Mouse (Mus musculus) kidney, embryonic 16.5 days (tissue): ENCODE measurements at regions not wholly inside any gene's neighbourhood (a gene's known extent, or its start where the extent isn't known, plus 50 kb on each side); places are given as distances from the start of the nearest gene placed in this dataset.
A peak's percentile ranks its signal among the peaks of the same experiment; 100 is the strongest.

ENCODE experiments used
- ATAC-seq: fragments of 200-750 bp; cut with Nextera tagmentation; 2 replicates; pipeline ENCODE4 v1.8.0; 2017; ENCODE audit warnings: moderate TSS enrichment; ENCODE audit not compliant: low FRiP score, low TSS enrichment
- H3K27ac ChIP-seq: fragments of 300-500 bp; sonication (generic); 2 replicates; pipeline ENCODE4 v1.5.1; 2014; ENCODE audit warnings: low read length
- H3K27me3 ChIP-seq: fragments of 300-500 bp; sonication (generic); 2 replicates; pipeline ENCODE4 v1.6.1; 2014; ENCODE audit warnings: low read length, control low read depth, mixed read lengths; ENCODE audit not compliant: insufficient read depth
- H3K36me3 ChIP-seq: fragments of 300-500 bp; sonication (generic); 2 replicates; pipeline ENCODE4 v1.6.1; 2014; ENCODE audit warnings: low read length, control low read depth, mixed read lengths; ENCODE audit not compliant: insufficient read depth
- H3K4me1 ChIP-seq: fragments of 300-500 bp; sonication (generic); 2 replicates; pipeline ENCODE4 v1.6.1; 2014; ENCODE audit warnings: low read length, control low read depth, mixed read lengths; ENCODE audit not compliant: insufficient read depth
- H3K4me2 ChIP-seq: fragments of 300-500 bp; sonication (generic); replicated peaks from 2 replicates; pipeline ENCODE4 v1.6.1; 2014; ENCODE audit warnings: low read depth, low read length
- H3K4me3 ChIP-seq: fragments of 300-500 bp; sonication (generic); 2 replicates; pipeline ENCODE4 v1.5.1; 2014; ENCODE audit warnings: mild to moderate bottlenecking, low read length
- H3K9ac ChIP-seq: fragments of 300-500 bp; sonication (generic); replicated peaks from 2 replicates; pipeline ENCODE4 v1.6.1; 2014; ENCODE audit warnings: low read length
- H3K9me3 ChIP-seq: fragments of 300-500 bp; sonication (generic); 2 replicates; pipeline ENCODE4 v1.6.1; 2016; ENCODE audit warnings: low read length, control low read depth
- WGBS: fragments of 180-500 bp; shearing (Covaris S2); extraction: QIAGEN DNeasy Blood & Tissue Kit; methylation state at CpG from one replicate; pipeline ENCODE4 v1.1.7; 2014; 5-methylcytosine and 5-hydroxymethylcytosine counted together

DNA sequence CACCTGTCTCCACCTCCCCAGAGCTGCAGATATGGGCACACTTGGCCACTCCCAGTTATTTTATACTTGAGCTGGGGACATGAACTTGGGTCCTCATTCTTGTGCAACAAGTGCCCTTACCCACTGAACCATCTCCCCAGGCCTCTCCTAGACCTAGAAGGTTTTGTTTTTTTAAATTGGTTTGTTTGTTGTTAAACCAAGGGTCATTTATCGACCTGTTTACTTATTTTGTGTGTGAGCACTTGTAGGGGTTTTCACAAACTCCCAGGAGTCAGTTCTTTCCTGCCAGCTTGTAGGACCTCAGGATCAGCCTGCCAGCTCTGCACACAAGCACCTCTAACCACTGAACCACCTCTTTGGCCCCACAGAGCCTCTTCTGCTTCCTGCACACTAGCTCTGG, 140.8 kb downstream of the Tfap2c start:
- no peaks in the 10 kb centered on the region for H3K36me3 ChIP-seq
- H3K27me3 ChIP-seq = no peaks in the 10 kb centered on the region
- H3K4me2 ChIP-seq = no peak overlapping the region
- no peaks in the 10 kb centered on the region for H3K4me1 ChIP-seq
- WGBS = 74% methylated on average over 1 of the region's 1 CpGs
- H3K27ac ChIP-seq = no peak overlapping the region
- H3K4me3 ChIP-seq = no peak overlapping the region
- ATAC-seq = no peak
- no peak overlapping the region for H3K9ac ChIP-seq
- peaks cover 8% of the 10 kb centered on the region for H3K9me3 ChIP-seq

DNA sequence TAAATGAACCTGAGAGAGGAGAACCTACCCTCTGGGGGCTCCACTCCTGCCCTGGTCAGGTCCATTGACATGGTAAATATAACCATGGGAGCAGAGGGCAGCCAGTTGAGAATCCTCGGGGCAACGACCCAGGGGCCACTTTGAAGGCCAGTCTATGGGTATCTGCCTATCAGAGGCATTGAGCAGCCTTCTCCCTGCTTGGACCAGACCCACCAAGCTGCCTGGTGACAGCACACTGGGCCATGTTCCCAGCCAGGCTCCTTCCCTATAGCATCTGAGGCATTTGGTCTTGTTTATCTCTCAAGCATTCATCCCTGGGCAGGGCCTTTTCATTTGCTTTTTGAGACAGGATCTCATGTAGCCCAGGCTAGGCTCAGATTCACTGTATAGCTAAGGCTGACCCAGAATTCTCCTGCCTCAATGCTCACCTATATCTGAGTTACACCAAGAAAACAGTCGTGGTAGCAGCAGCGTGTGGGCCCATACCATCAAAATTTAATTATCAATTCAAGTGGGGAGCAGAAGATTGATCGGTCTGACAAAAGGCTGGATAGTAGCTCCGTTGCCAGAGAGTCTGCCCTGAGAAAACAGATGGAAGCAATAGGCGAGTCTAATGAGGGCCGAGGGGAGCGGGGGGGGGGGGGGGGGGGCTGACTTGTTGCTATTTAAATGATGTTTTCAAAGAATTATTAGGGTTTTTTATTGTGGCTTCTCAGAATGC, 141.7 kb downstream of the Tfap2c start:
- Histone ChIP-seq H3K4me1 (no peaks in the 10 kb centered on the region), H3K36me3 (no peaks in the 10 kb centered on the region), H3K27ac (no peak overlapping the region), H3K9me3 (peaks cover 8% of the 10 kb centered on the region), H3K4me2 (no peak overlapping the region), H3K9ac (no peak overlapping the region), H3K4me3 (no peak overlapping the region), H3K27me3 (no peaks in the 10 kb centered on the region)
- 61% methylated on average over 9 of the region's 9 CpGs for WGBS
- no peak for ATAC-seq

DNA sequence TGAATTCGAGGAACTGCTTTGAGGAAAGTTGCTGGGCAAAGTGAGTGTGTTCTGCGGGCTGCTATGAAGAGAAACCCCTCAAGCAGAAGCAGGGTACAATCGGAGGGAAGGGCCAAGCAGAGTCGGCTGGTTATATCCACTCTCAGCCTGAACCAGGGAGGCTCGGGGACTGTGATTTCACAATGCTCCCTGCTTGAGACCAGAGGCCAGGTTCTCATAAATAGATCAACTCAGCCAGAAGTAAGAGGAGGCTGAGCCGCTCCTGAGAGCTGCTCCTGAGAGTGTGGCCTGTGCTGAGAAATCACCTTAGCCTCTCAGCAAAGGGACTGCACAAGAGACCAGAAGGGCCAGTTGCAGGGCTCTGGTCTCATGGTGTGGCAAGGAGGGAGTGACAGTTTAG, 149.6 kb downstream of the Tfap2c start:
- Histone ChIP-seq H3K36me3 (no peaks in the 10 kb centered on the region), H3K4me3 (no peak overlapping the region), H3K4me2 (no peak overlapping the region), H3K9ac (no peak overlapping the region), H3K27ac (no peak overlapping the region), H3K4me1 (no peaks in the 10 kb centered on the region), H3K9me3 (no peaks in the 10 kb centered on the region), H3K27me3 (no peaks in the 10 kb centered on the region)
- ATAC-seq = no peak
- WGBS = 62% methylated on average over 6 of the region's 6 CpGs

DNA sequence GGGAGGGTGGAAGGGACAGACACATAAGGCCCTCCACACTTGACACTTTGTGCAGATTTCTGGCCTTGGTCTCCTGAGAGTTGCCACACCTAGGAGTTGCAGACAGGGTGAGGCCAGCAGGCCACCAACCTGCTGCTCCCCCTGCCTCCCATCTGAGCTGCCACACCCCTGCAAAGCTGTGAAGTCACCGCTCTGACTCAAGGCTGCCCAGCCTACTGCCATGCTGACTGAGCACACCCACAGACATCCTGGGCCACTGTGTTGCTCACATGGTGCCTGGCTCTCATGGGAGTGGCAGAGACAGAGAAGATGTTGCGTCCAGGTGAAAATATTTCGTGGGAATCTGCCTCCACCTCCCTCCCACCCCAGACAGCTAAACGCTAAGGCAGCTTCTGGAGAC, 150.3 kb downstream of the Tfap2c start:
- Histone ChIP-seq H3K9ac (no peak overlapping the region), H3K27me3 (no peaks in the 10 kb centered on the region), H3K27ac (no peak overlapping the region), H3K4me3 (no peak overlapping the region), H3K4me2 (no peak overlapping the region), H3K4me1 (no peaks in the 10 kb centered on the region), H3K36me3 (no peaks in the 10 kb centered on the region), H3K9me3 (no peaks in the 10 kb centered on the region)
- WGBS = 79% methylated on average over 4 of the region's 4 CpGs
- 0 out of 2 replicates have a peak, but pooled peaks have one; percentile 19 for ATAC-seq

DNA sequence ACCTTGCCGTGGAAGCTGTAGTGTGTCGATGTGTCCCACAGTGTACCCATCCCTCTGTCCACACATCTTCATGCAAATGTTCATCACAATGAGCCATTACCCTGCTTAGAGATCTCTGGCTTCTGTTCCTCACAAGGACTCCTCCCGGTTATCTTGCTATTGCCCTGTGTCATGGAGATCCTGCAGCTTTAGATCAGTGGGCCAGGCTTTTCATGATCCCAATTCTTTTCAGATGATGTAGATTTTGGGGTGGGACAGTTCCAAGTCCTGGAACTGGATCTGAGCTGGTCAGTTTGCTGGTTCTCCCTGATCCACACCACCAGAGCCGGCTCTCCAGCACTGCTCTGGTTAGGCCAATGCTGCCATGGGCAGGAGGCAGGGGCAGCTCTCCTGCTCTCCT, 161.2 kb downstream of the Tfap2c start:
- Histone ChIP-seq H3K36me3 (no peaks in the 10 kb centered on the region), H3K4me1 (0 out of 2 replicates have a peak, but pooled peaks cover 4% of the 10 kb centered on the region), H3K4me2 (no peak overlapping the region), H3K27me3 (0 out of 2 replicates have a peak, but pooled peaks cover 3% of the 10 kb centered on the region), H3K27ac (no peak overlapping the region), H3K9ac (no peak overlapping the region), H3K9me3 (peaks cover 3% of the 10 kb centered on the region; the same call in 1 of the 2 replicates), H3K4me3 (no peak overlapping the region)
- 74% methylated on average over 4 of the region's 4 CpGs for WGBS
- ATAC-seq = no peak

DNA sequence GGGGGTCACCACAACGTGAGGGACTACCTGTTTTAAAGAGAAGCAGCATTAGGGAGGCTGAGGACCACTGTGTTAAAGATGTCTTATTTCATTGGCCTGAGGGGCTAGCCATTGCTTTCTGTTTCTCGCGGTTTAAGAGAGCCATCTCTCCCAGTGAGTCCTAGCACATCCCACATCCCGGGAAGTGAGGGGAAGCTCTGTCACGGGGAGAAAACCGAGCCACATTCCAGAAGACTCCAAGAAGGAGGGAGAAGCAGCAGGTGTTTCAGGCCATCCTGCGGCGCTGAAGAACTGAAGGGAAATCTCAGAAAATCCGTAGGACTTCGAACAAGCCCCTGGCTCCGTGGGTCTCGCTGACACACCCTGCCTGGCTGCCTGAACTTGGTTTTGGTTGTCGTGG, 177.3 kb downstream of the Tfap2c start:
- Histone ChIP-seq H3K9ac (no peak overlapping the region), H3K27ac (no peak overlapping the region), H3K36me3 (no peaks in the 10 kb centered on the region), H3K4me2 (no peak overlapping the region), H3K9me3 (no peaks in the 10 kb centered on the region), H3K27me3 (peaks cover 64% of the 10 kb centered on the region), H3K4me3 (no peak overlapping the region), H3K4me1 (peaks cover 12% of the 10 kb centered on the region)
- 6% methylated on average over 13 of the region's 13 CpGs for WGBS
- ATAC-seq = no peak

DNA sequence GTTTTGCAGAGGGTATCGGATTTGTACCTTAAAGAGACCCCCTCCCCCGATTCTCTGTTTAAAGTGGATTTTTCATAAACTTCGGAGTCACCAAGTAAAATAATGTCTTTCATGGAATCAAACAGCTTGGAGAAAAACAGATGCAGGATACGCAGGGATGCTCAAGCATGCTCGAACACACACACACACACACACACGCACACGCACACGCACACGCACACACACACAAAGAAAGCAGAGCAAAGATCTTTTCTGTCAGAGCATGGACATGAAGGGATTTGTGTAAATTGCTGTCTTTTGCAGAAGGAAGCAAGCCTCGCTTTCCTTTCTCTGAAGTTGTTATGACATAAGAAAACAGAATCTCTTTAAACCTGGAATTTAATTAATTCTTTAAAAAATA, 178.2 kb downstream of the Tfap2c start:
- Histone ChIP-seq H3K9me3 (no peaks in the 10 kb centered on the region), H3K4me2 (no peak overlapping the region), H3K9ac (no peak overlapping the region), H3K36me3 (no peaks in the 10 kb centered on the region), H3K4me1 (peaks cover 15% of the 10 kb centered on the region), H3K27ac (no peak overlapping the region), H3K4me3 (no peak overlapping the region), H3K27me3 (peaks cover 73% of the 10 kb centered on the region)
- ATAC-seq = no peak
- 15% methylated on average over 10 of the region's 10 CpGs for WGBS

DNA sequence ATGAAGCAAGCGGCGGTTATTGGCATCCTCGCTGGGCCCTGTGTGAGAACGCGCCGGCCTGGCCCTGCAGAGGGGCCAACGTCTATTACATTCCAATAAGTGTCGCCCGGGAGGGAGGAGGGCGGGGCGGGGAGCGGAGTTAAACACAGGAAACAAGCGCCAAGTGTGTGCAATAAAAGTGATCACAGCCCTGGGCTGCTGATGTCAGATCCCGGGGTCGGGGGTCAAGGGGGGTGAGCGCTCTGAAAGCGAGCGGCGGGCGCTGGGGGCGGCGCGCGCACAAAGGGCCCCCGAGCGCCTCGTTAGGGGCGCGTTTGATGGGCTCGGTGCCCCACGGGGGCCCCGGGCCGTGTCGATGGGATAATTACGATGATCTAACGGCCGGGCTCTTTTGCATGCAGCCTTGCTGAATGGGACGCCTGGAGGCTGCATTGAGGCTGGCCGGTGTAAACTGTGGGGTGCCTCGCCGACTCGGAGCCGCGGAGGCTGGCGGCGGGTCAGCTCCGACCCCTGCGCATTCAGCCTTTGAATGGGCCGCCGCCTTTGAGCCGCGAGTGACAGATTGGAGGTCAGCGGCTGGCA, 178.9 kb downstream of the Tfap2c start:
- Histone ChIP-seq H3K27me3 (peaks cover 80% of the 10 kb centered on the region), H3K36me3 (no peaks in the 10 kb centered on the region), H3K9me3 (no peaks in the 10 kb centered on the region), H3K4me1 (peaks cover 15% of the 10 kb centered on the region), H3K9ac (0 out of 2 replicates have a peak overlapping the region, but pooled peaks have one; percentile 29), H3K27ac (no peak overlapping the region), H3K4me3 (peak overlapping the region; percentile 47), H3K4me2 (peak overlapping the region; percentile 72)
- peak; percentile 58; the same call in 1 of the 2 replicates for ATAC-seq
- under 1% methylated on average over 52 of the region's 53 CpGs for WGBS

DNA sequence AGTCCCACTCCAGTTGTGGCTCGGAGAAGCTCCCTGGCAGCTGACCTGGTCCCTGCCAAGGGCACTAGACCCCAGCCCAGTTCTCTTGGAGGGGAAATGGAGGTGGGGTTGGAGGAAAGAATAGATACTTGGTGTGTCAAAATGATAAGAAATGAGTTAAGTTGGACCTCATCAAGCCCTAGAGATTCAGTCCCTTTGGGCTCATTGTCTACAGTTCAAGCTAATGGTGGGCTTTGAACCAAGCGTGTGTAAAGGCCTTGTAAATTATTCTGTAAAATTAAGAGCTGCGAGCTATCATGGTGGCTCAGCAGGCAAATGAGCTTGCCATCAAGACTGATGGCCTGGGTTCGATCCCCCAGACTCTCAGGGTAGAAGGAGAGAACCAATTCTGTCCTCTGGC, 179.8 kb downstream of the Tfap2c start:
- Histone ChIP-seq H3K27ac (no peak overlapping the region), H3K27me3 (peaks cover 89% of the 10 kb centered on the region), H3K4me2 (no peak overlapping the region), H3K9me3 (no peaks in the 10 kb centered on the region), H3K4me1 (peaks cover 15% of the 10 kb centered on the region), H3K4me3 (no peak overlapping the region), H3K36me3 (no peaks in the 10 kb centered on the region), H3K9ac (no peak overlapping the region)
- no peak for ATAC-seq
- 40% methylated on average over 4 of the region's 4 CpGs for WGBS

DNA sequence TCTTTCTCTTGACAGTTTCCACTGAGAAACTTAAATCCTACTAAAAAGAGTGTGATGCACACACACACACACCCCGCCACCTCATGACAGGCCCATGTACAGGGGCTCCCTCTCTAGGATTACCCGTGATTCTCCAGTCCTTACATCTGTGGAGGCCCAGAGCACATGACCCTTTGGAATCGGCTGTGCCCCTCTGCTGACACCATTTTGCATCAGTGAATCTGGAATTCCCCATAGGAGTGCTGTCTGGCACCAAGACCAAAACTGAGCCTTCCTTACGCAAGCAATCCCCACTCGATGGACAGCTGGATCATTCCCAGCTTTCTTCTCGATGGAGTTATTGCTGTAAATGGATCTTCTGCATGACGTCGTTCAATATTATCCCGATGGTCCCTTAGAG, 180.3 kb downstream of the Tfap2c start:
- no peak overlapping the region for H3K4me2 ChIP-seq
- no peak for ATAC-seq
- WGBS = 65% methylated on average over 9 of the region's 9 CpGs
- peaks cover 15% of the 10 kb centered on the region for H3K4me1 ChIP-seq
- peaks cover 93% of the 10 kb centered on the region for H3K27me3 ChIP-seq
- no peak overlapping the region for H3K9ac ChIP-seq
- no peak overlapping the region for H3K27ac ChIP-seq
- H3K36me3 ChIP-seq = no peaks in the 10 kb centered on the region
- H3K9me3 ChIP-seq = no peaks in the 10 kb centered on the region
- no peak overlapping the region for H3K4me3 ChIP-seq
